Mouse (Mus musculus) olfactory bulb, adult 2 months (tissue): Measurements from ENCODE around the gene Pcif1. TPM values are rescaled to one million over a fixed set of nuclear protein-coding genes. Genes with fewer than 3 reads are reported as not detected.

Source experiments
- H3K27ac ChIP-seq: fragments of 200-500 bp; 2 replicates; pipeline ENCODE4 v1.5.1; 2012; ENCODE audit warnings: low read depth, low read length; ENCODE audit not compliant: insufficient read depth
- H3K4me1 ChIP-seq: fragments of 200-500 bp; 2 replicates; pipeline ENCODE4 v1.6.1; 2012; ENCODE audit warnings: low read length; ENCODE audit not compliant: control insufficient read depth, insufficient read depth
- H3K4me3 ChIP-seq: fragments of 200-500 bp; 2 replicates; pipeline ENCODE4 v1.5.1; 2012; ENCODE audit warnings: mild to moderate bottlenecking, low read depth, low read length, moderate library complexity; ENCODE audit not compliant: insufficient read depth
- CTCF ChIP-seq: fragments of 200-500 bp; IDR thresholded peaks from 2 replicates; pipeline ENCODE4 v1.5.1; 2012; ENCODE audit warnings: low read depth, mild to moderate bottlenecking, low read length, moderate library complexity; ENCODE audit not compliant: insufficient read depth
- POLR2A ChIP-seq: fragments of 200-500 bp; IDR thresholded peaks from 2 replicates; pipeline ENCODE4 v1.6.1; 2012; ENCODE audit warnings: mild to moderate bottlenecking, low read depth, low read length, moderate library complexity; ENCODE audit not compliant: insufficient read depth
- WGBS: fragments of 180-500 bp; shearing (Covaris S2); methylation state at CpG from one replicate; pipeline ENCODE4 v1.1.7; 2018; 5-methylcytosine and 5-hydroxymethylcytosine counted together
- polyA plus RNA-seq: library from polyadenylated mRNA; stranded (reverse); fragments of >200 nt; gene quantifications from 2 replicates; pipeline ENCODE4 v1.2.4, GENCODE M21; 2012; ENCODE audit warnings: low replicate concordance; ENCODE audit not compliant: missing spikeins, insufficient read depth, insufficient read length

Pcif1 gene
- polyA plus RNA-seq, 1 experiment, result not detected

DNA sequence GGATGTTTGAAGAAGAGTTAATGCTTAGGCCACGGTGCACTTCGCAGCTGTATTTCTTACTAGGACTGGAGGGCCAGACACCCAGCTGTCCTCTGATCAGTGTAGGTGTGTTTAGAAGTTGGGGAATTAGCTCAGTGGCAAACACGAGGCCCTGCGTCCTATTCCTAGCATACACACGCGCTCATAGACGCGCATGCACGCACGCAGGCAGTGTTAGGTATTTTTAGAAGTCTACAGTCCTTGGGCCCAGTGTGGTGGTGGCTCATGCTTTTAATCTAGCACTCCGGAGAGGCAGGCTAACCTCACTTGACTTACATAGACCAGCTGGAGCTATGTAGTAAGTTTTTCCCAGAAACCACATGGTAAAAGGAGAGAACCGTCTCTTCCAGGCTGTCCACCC is 33.0 kb downstream of the Pcif1 start:
- peaks cover 21% of the 10 kb centered on the region for H3K4me1 ChIP-seq
- 5% methylated on average over 12 of the region's 12 CpGs for WGBS
- H3K27ac ChIP-seq, result peak overlapping the region; percentile 100
- H3K4me3 ChIP-seq, result peak overlapping the region; percentile 71
- TF ChIP-seq POLR2A (no peak), CTCF (no peak)

DNA sequence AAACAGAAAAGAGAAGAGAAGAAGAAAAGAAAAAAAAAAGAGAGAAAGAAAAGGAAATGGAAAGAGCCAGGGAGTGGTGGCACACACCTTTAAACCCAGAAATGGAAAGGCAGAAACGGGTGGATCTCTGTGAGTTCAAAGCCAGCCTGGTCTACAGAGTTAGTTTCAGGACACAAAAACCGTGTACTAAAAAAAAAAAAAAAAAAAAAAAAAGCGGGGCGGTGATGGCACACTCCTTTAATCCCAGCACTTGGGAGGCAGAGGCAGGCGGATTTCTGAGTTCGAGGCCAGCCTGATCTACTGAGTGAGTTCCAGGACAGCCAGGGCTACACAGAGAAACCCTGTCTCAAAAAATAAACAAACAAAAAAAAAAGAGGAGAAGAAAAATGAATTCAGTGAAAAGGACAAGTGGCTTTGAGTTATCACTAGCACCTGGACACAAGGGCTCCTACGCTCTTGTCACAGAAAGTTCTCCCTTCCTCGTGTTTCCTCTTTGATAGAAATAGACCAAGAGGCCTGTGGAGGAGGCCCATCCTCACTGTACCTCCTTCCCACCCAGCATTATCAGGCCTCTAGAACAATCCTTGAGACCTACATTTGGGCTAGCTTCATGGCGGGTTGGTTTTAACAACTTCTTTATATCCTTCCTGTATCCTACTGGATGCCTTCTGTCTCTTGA is 33.8 kb downstream of the Pcif1 start:
- peak overlapping the region; percentile 100 for H3K27ac ChIP-seq
- no peak overlapping the region for H3K4me3 ChIP-seq
- TF ChIP-seq CTCF (no peak), POLR2A (no peak)
- H3K4me1 ChIP-seq, result peaks cover 21% of the 10 kb centered on the region
- WGBS, result 85% methylated on average over 9 of the region's 9 CpGs

DNA sequence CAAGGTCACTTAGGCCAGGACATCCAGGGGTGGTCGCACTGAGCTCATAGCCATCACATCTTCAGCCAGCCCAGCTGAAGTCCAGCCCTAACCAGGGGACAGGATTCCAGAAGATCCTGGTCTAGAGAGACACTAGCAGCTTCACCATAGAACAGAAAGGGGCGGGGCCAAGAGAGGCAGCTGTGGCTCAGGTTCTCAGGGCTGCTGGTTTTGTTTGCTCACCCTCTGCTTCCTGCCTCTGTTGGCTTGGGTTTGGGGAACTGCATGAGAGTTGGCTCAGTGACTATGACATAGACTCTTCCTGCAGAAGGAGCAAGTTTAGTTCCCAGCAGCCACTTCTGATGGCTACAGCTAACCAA is 34.3 kb downstream of the Pcif1 start:
- 98% methylated on average over 2 of the region's 2 CpGs for WGBS
- no peak overlapping the region for H3K4me3 ChIP-seq
- peak overlapping the region; percentile 24; the same call in 1 of the 2 replicates for H3K27ac ChIP-seq
- peaks cover 21% of the 10 kb centered on the region for H3K4me1 ChIP-seq
- TF ChIP-seq POLR2A (no peak), CTCF (no peak)

DNA sequence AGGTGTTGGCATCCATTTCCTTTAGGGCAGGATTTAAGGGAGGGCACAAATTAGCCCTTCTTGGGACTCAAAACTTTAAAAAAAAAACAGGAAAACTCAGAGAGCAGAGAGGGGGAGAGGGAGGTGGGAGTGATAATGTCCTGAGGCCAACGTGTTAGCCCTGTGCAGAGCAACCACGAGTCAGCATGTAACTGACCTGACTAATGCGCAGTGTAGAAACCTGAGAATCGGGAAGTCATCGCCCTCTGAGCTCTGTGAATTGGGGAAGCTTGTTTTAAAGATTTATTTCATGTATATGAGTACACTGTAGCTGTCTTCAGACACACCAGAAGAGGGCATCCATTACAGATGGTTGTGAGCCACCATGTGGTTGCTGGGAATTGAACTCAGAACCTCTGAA is 37.7 kb downstream of the Pcif1 start:
- Histone ChIP-seq H3K27ac (no peak overlapping the region), H3K4me1 (peaks cover 19% of the 10 kb centered on the region), H3K4me3 (no peak overlapping the region)
- WGBS, result 90% methylated on average over 5 of the region's 5 CpGs
- TF ChIP-seq CTCF, result no peak
- no peak for TF ChIP-seq POLR2A

DNA sequence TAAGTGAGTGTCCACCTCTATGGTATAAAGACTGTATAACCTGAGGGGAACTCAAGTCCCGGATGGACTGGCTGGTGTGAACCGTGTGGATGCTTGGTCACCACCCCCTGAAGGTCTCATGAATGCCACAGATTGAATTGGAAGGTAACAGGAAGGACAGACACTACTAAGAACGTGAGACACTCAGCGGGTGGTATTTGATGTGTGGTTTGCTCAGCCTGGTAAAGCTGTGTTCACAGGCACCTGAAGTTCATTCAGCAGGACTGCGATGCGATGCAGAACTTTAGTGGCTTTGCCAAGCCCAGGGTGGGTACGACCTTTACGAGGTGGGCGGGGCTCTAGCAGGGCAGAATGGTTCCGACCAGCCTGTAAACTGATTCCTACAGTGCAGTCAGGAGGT is 38.3 kb downstream of the Pcif1 start:
- Histone ChIP-seq H3K27ac (no peak overlapping the region), H3K4me1 (peaks cover 15% of the 10 kb centered on the region), H3K4me3 (no peak overlapping the region)
- 69% methylated on average over 10 of the region's 10 CpGs for WGBS
- TF ChIP-seq CTCF (no peak), POLR2A (no peak)

DNA sequence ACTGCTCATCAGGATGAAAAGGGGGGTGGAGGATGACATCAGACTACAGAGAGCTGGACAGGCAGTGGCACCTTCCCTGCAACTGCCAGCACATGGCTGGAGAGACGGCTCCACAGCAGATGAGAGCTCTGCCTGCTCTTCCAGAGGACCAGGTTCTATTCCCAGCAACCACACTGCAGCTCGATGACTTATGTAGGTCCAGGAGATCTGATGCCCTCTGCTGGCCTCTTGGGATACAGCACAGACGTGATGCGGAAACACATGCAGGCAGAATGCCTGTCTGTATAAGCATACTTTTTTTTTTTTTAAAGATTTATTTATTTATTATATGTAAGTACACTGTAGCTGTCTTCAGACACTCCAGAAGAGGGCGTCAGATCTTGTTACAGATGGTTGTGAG is 39.2 kb downstream of the Pcif1 start:
- Histone ChIP-seq H3K4me1 (peaks cover 12% of the 10 kb centered on the region), H3K27ac (no peak overlapping the region), H3K4me3 (no peak overlapping the region)
- TF ChIP-seq CTCF (no peak), POLR2A (no peak)
- 69% methylated on average over 5 of the region's 5 CpGs for WGBS

DNA sequence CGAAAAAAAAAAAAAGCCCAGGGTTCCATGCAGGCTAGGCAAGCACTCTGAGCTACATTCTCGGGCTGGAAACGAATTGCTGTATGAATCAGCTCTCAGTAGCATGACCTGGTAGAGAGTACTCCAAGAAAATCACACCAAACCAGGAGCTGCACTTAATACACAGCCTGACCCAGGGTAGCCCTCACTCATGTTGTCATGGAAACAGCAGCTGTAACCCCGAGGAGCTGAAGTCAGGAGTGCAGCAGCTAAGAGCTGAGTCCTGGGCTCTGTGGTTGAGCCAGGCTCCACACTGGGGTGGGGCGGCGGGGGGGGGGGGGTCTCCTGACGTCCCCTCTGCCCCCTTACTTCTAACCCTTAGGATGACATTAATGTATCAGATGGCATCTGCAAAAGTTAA is 42.9 kb downstream of the Pcif1 start:
- 56% methylated on average over 7 of the region's 7 CpGs for WGBS
- no peak overlapping the region for H3K27ac ChIP-seq
- peaks cover 9% of the 10 kb centered on the region for H3K4me1 ChIP-seq
- no peak overlapping the region for H3K4me3 ChIP-seq
- no peak for TF ChIP-seq POLR2A
- no peak for TF ChIP-seq CTCF

DNA sequence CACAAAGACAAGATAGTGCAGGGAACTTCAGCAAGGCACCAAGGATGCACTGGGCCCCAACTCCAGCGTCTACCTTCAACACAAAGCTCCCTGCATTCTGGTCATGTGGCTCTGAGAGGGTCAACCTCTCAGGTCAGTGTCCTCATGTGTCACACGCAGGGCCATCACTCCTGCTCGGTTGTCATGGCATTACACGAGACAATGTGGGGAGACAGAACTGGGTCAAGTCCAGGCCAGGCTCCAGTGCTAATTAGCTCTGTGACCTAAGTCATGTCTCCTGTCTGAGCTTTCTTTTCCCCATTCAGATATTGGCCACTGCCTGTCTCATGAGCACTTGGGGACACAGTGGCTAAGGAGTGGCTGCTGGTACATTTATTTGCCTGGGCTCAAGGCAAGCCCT is 44.2 kb downstream of the Pcif1 start:
- H3K27ac ChIP-seq, result no peak overlapping the region
- WGBS, result 66% methylated on average over 4 of the region's 4 CpGs
- peaks cover 9% of the 10 kb centered on the region for H3K4me1 ChIP-seq
- H3K4me3 ChIP-seq, result no peak overlapping the region
- TF ChIP-seq CTCF (no peak), POLR2A (no peak)

DNA sequence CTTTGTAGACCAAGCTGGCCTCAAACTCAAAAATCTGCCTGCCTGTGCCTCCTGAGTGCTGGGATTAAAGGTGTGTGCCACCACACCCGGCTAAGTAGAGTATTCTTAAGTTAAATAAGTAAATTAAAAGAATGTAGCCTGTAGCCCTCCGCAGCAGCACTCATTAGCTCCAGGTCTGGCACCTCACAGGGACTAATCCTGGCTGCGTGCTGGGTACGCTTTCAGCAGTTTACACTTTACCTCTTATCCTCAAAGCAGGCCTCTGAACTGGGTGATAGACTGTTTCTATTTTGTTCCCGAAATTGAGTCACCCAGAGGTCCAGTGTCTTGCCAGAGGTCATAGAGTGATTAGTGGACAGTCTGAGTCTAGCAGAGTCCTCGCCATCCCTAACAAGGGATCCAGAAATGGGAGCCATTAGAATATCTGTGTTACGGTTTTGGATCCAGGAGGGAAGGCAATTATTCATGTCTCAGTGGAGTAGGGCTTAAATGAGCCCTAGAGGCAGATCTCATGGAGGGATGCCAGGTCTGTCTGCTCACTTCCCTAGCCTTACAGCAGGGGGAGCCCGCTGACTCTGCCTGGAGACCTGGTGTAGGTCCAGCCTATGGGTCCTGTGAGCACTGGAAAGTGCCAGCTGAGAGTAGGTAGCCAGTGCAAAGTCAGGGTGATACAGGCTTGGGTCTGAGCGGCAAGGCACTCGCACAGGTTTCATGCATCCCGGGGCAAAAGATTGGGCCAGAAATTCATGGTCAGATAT is 45.2 kb downstream of the Pcif1 start:
- 27% methylated on average over 11 of the region's 11 CpGs for WGBS
- Histone ChIP-seq H3K27ac (no peak overlapping the region), H3K4me1 (peaks cover 9% of the 10 kb centered on the region), H3K4me3 (no peak overlapping the region)
- TF ChIP-seq POLR2A, result no peak
- peak; percentile 55 for TF ChIP-seq CTCF
